In the genomic region with DNA sequence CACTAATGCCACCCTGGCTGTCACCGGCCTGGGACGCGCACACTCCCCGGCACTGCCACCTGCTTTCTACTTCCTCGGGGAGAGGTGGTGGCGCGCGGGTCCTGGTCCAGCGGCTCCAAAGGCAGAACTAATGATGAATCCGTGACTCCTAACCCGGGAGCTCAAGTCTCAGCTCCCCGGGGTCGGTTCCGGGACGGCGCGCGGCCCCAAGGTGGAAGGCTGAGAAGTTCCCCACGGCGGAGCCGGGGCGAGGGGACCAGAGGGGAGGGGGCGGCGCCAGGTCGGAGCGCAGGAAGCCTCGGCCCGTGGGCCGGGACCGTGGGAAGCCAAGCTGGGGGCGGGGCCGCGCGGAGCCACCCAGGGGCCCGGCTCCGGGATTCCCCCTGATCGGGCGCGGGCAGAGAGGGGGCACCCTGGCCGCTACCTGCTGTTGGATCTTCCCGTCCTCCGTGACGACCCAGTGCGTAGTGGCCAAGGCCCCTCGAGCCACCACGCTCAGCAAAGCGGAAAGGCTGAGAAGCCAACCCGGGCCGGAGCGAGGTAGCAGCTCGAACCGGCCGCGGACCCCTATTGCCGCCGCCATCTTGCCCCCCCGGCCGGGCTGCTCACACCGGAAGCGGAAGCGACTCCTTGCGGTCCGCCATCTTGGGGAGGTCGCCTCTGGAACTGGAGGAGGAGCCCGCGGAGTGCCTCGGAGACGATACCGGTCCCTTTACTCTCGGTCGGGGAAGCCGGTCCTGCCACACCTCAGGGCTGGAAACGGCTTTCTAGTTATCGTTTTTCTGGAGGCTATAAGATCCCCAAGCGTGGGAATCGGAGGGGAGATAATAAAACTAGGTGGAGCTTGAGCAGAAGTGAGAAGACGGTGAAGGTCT, we compare ENCODE assay signal across 8 mouse cellular contexts. TPM values are rescaled to one million over a fixed set of nuclear protein-coding genes. Genes with fewer than 3 reads are reported as not detected.
DNase-seq lines count a peak whose midpoint lies in the region; ATAC-seq and TF ChIP-seq lines count a peak whose summit lies in the region.

A gene (minus strand): TSS at position 607 of the 875 bp plus-strand sequence.

- no peaks in the 10 kb centered on the region for H3K9me3 ChIP-seq in ES-Bruce4 (replicated peaks; ENCODE audit: control insufficient read depth, insufficient read depth, low read length, poor library complexity, severe bottlenecking)
- H3K9me3 ChIP-seq in forebrain, embryonic 13.5 days (replicated peaks): no peaks in the 10 kb centered on the region
- no peaks in the 10 kb centered on the region for H3K9me3 ChIP-seq in liver, postnatal 0 days (ENCODE audit: low read length)
- no peaks in the 10 kb centered on the region for H3K9me3 ChIP-seq in neural tube, embryonic 14.5 days (ENCODE audit: control insufficient read depth, low read length)

- no peaks in the 10 kb centered on the region for H3K4me1 ChIP-seq in ES-Bruce4 (ENCODE audit: control insufficient read depth, insufficient read depth, low read length)
- H3K4me1 ChIP-seq in forebrain, embryonic 13.5 days: peaks cover 33% of the 10 kb centered on the region
- peaks cover 33% of the 10 kb centered on the region for H3K4me1 ChIP-seq in liver, postnatal 0 days (ENCODE audit: insufficient read depth)
- H3K4me1 ChIP-seq in neural tube, embryonic 14.5 days (ENCODE audit: control insufficient read depth, insufficient read depth, low read length): peaks cover 21% of the 10 kb centered on the region

- H3K27ac ChIP-seq in ES-Bruce4 (ENCODE audit: insufficient read depth, low read length): peak within 1 kb of the TSS; percentile 78
- peak within 1 kb of the TSS; percentile 89 for H3K27ac ChIP-seq in forebrain, embryonic 13.5 days
- peak within 1 kb of the TSS; percentile 92 for H3K27ac ChIP-seq in liver, postnatal 0 days (ENCODE audit: low read depth)
- peak within 1 kb of the TSS; percentile 88 for H3K27ac ChIP-seq in neural tube, embryonic 14.5 days (ENCODE audit: low read depth, low read length)

- WGBS in forebrain, embryonic 13.5 days: under 1% methylated on average over 70 of the region's 77 CpGs
- under 1% methylated on average over 76 of the region's 77 CpGs for WGBS in large intestine, adult 2 months
- 0% methylated on average over 68 of the region's 77 CpGs for WGBS in liver, postnatal 0 days (ENCODE audit: insufficient replicate concordance)
- under 1% methylated on average over 66 of the region's 77 CpGs for WGBS in neural tube, embryonic 14.5 days

- TF ChIP-seq EP300 in ES-Bruce4 (IDR thresholded peaks at IDR 0.05; ENCODE audit: insufficient read depth, low read depth, low read length): no peak
- TF ChIP-seq EP300 in liver, postnatal 0 days (IDR thresholded peaks at IDR 0.05; ENCODE audit: low read depth): peak; percentile 8; the same call in 1 of the 2 replicates

- no peaks in the 10 kb centered on the region for H3K27me3 ChIP-seq in ES-Bruce4 (ENCODE audit: control insufficient read depth, insufficient read depth, low read length, poor library complexity, severe bottlenecking)
- no peaks in the 10 kb centered on the region for H3K27me3 ChIP-seq in forebrain, embryonic 13.5 days
- no peaks in the 10 kb centered on the region for H3K27me3 ChIP-seq in liver, postnatal 0 days (ENCODE audit: insufficient read depth, low read length)
- H3K27me3 ChIP-seq in neural tube, embryonic 14.5 days (ENCODE audit: control insufficient read depth, insufficient read depth, low read length): no peaks in the 10 kb centered on the region

- peak; percentile 49 for TF ChIP-seq POLR2A in ES-Bruce4 (IDR thresholded peaks at IDR 0.05; ENCODE audit: insufficient read depth, low read length)

- peak within 1 kb of the TSS; percentile 96 for H3K9ac ChIP-seq in ES-Bruce4 (ENCODE audit: low read depth, poor library complexity, severe bottlenecking)
- H3K9ac ChIP-seq in forebrain, embryonic 13.5 days: peak within 1 kb of the TSS; percentile 92
- peak within 1 kb of the TSS; percentile 96 for H3K9ac ChIP-seq in liver, postnatal 0 days (replicated peaks)
- H3K9ac ChIP-seq in neural tube, embryonic 14.5 days (replicated peaks; ENCODE audit: low read depth, low read length): peak within 1 kb of the TSS; percentile 74

- H3K4me3 ChIP-seq in ES-Bruce4 (ENCODE audit: low read depth, low read length): peak within 1 kb of the TSS; percentile 100
- peak within 1 kb of the TSS; percentile 96 for H3K4me3 ChIP-seq in forebrain, embryonic 13.5 days
- H3K4me3 ChIP-seq in liver, postnatal 0 days (ENCODE audit: low read depth, low read length): peak within 1 kb of the TSS; percentile 92
- peak within 1 kb of the TSS; percentile 98 for H3K4me3 ChIP-seq in neural tube, embryonic 14.5 days (ENCODE audit: low read depth, low read length)

- peak within 1 kb of the TSS; percentile 85 for H3K4me2 ChIP-seq in forebrain, embryonic 13.5 days
- H3K4me2 ChIP-seq in liver, postnatal 0 days (ENCODE audit: low read depth, low read length): peak within 1 kb of the TSS; percentile 85
- H3K4me2 ChIP-seq in neural tube, embryonic 14.5 days (ENCODE audit: low read depth, low read length): peak within 1 kb of the TSS; percentile 84

- H3K36me3 ChIP-seq in ES-Bruce4 (ENCODE audit: control insufficient read depth, insufficient read depth, low read length, poor library complexity, severe bottlenecking): peaks cover 10% of the 10 kb centered on the region
- peaks cover 15% of the 10 kb centered on the region for H3K36me3 ChIP-seq in forebrain, embryonic 13.5 days (ENCODE audit: poor library complexity, severe bottlenecking)
- peaks cover 11% of the 10 kb centered on the region; the same call in 1 of the 2 replicates for H3K36me3 ChIP-seq in liver, postnatal 0 days (replicated peaks; ENCODE audit: insufficient read depth, low read length)
- peaks cover 3% of the 10 kb centered on the region; the same call in 1 of the 2 replicates for H3K36me3 ChIP-seq in neural tube, embryonic 14.5 days (ENCODE audit: control insufficient read depth, insufficient read depth, low read length)

- peak; percentile 93 for DNase-seq in heart, postnatal 10 days
- no peak for DNase-seq in large intestine, adult 2 months (ENCODE audit: low read depth, low spot score)
- peak; percentile 94 for DNase-seq in liver, postnatal 0 days
- peak; percentile 91 for DNase-seq in testis, postnatal 10 days (ENCODE audit: low spot score)

- ATAC-seq in cerebellum, adult (ENCODE audit: insufficient number of reproducible peaks, low FRiP score, low TSS enrichment): peak; percentile 91
- peak; percentile 97 for ATAC-seq in forebrain, embryonic 13.5 days
- ATAC-seq in liver, postnatal 0 days: peak; percentile 94
- peak; percentile 96 for ATAC-seq in neural tube, embryonic 14.5 days (ENCODE audit: low read depth)

- TF ChIP-seq CTCF in ES-Bruce4 (IDR thresholded peaks at IDR 0.05; ENCODE audit: low read depth, low read length): no peak
- TF ChIP-seq CTCF in liver, postnatal 0 days (IDR thresholded peaks at IDR 0.05; ENCODE audit: low read depth): no peak

- intact Hi-C loops in heart, postnatal 10 days (cut with DNase I): no loop called here

RNA-seq across cellular contexts. Expression of the gene that starts here (rescaled TPM):
- polyA plus RNA-seq in ES-Bruce4 (2011; ENCODE audit: insufficient read depth, insufficient read length, low read depth, missing spikeins): 18.4 and 21.9 TPM in 2 replicates
- 17.0 and 17.9 TPM in 2 replicates for polyA plus RNA-seq in forebrain, embryonic 13.5 days (2015; fragmentation: Nextera tagmentation; extraction: Ambion mirVana)
- total RNA-seq in heart, postnatal 10 days (2021): 10 to 100 TPM; 29.2 to 31.9 TPM
- 14.6 and 20.7 TPM in 2 replicates for polyA plus RNA-seq in large intestine, adult 2 months (2012; rRNA removed)
- polyA plus RNA-seq in liver, postnatal 0 days (2015; fragmentation: Nextera tagmentation; extraction: Ambion mirVana): 15.2 and 19.6 TPM in 2 replicates
- 23.5 and 29.6 TPM in 2 replicates for polyA plus RNA-seq in neural tube, embryonic 14.5 days (2014; fragmentation: Nextera tagmentation; extraction: Ambion mirVana)
